Mouse (Mus musculus) megakaryocyte progenitor cell, adult 5-6 weeks (primary cell): ENCODE measurements around the gene Irf2. TPM values are rescaled to one million over a fixed set of nuclear protein-coding genes. Genes with fewer than 3 reads are reported as not detected.
"Not testable (repeated sequence)": the region's sequence is repeated elsewhere in the genome, so short reads cannot be mapped to it uniquely, and the experiment has no call there.

ENCODE experiments used
- ATAC-seq: replicated peaks from 2 replicates; pipeline ENCODE4 v1.8.0; 2016; ENCODE audit warnings: mild to moderate bottlenecking, moderate TSS enrichment, inconsistent platforms; ENCODE audit not compliant: poor library complexity
- total RNA-seq, 2 experiments: library from RNA; stranded (forward) in 1 of 2; stranded (reverse) in 1 of 2; fragments of 157-497, 149-512 nt in 1 of 2; fragments of 200-1000 nt in 1 of 2; gene quantifications; 2 replicates each; pipeline versions ENCODE4 v1.2.3 to v1.2.4; 2015 to 2017

Gene Irf2
- total RNA-seq, 2 experiments from 2014 or later: 11.9 to 56.6 TPM

DNA sequence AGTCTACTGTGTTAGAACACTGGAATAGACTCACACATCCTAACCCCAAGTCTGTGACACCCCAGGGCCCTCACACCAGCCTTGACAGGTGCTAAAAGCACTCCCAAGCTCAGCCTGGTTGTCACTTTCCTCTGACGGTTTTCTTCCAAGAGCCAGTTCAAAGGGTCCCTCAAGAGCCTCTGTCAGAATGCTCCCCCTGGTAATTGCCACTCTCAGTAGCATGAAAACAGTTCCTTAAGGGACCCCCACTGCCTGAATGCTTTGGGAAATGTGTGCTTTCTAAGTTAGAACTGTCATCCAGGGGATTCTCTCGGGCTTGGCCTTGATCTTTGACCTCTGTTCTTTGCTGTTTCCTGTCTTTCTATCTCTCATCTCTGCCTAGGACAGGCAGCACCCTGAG, 17.0 kb upstream of the Irf2 start:
- ATAC-seq: no peak

DNA sequence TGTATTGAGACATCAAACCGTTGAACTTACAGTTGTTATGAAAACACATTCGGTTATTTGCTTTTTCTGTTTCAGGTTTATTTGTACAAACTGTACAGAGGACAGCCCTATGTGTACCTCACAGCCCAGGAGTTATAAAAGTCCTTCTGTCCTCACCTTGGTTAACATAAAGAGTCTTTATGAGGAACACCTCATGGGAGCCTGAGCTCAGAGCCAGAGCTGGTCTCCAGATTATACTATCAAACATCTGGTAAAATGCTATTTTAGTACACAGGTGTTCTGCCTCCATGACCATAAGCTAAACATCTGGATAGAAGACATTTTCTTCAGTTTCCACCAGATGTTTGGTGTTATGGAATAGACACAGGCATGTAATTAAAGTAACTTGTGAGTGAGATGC, 13.1 kb upstream of the Irf2 start:
- no peak for ATAC-seq

DNA sequence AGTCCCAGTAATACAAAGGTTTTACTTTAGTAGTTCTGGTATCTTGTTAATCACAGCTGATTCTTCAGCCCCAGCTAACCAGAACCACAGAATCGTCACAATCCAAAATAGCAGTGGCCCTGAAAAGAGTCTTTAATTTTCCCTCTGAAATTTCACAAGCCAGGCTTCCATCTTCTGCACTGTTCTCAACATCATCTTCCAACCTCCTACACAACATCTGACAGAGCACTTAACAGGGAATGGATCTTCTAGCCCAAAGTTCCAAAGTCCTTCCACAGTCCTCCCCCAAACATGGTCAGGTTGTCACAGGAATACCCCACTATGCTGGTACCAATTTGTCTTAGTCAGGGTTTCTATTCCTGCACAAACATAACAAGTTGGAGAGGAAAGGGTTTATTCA, 9.9 kb upstream of the Irf2 start:
- ATAC-seq: not testable (repeated sequence)

DNA sequence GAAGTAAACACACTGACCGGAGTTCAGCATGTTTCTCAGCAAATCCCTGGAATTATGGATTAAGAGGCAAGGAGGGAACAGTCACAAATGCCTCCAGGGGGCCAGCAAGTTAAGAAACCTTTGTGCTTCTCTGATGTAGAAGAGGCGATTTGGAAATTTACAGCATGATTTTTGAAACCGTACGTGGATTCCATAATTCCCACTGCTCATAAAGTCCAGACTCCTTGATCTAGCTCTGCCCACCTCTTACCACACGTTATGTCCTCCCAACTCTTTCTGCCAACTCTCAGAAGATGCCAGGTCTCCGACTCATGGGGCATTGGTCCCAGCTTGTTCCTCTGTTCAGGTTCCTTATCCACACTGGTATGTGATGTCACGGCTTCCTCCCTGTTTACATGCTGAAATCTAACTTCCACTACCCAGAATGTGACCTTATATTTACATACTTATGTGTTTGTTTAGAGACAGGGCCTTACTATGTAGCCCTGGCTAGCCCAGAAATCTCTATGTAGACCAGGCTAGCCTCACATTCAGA, 7.1 kb upstream of the Irf2 start:
- peak; percentile 45; the same call in 1 of the 2 replicates for ATAC-seq

DNA sequence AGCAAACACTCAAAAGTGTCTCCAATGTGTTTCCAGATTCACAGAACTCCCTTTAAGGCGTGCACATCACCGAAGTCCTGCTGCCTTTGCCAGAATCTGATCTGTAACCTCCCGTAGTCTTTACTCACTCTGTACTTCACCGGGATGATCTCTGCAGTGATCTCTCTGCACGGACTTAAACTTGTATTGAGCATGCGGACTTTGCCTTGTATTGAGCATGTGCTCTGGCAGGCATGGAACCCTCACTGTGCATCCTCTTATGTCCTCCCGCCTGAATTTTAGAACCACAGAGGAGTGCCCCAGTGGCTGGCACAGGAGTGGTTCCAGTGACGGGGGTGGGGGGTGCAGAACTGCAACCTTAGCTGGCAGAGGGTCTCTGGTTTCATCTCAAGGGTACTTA, 5.9 kb upstream of the Irf2 start:
- ATAC-seq: no peak

DNA sequence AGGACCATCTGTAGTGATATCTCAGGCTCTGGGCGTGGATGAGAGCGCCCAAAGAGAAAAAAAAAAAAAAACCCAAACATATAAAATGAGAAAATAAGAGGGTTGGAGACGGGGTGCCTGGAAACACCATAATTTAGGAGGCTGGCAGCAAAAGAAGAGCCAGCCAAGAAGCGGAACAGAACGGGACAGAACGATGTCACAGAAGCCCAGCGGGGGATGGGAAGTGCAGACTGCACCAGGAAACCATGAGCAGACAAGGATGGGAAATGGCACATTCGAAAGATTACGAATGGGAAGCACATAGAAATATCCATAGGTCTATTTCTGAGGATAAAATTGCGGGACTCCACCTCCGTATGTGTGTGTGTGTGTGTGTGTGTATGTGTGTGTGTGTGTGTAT, 4.0 kb upstream of the Irf2 start:
- ATAC-seq: no peak

DNA sequence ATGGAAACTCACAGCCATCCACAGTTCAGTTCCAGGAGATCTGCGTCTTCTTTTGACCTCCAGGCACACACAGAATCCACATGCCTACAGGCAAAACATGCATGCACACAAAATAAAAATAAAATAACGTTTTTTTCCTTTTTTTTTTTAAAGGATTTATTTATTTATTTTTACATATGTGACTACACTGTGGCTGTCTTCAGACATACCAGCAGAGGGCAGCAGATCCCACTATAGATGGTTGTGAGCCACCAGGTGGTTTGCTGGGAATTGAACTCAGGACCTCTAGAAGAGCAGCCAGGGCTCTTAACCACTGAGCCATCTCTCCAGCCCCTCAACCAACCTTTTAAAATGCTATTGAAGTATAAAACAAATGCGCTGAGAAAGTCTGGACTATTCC, 3.3 kb upstream of the Irf2 start:
- no peak for ATAC-seq

DNA sequence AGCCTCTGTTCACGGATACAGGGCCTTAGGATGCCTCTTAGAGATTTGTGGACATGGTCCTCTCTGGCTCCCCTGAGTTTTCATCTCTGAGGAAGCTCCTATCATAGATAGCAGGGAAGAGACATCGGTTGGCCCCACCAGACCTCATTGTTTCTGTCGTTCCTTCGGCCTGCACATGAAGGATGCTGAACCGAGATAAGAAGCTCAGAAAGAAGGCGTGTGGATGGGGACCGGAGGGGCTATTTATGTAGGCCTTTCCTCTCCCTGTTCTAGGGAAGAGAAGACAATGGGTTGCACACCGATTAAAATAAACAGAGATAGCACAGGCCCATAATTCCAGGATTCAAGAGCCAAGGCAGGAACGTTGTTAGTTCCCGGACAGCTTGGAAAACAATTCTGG, 2.1 kb upstream of the Irf2 start:
- 0 out of 2 replicates have a peak, but pooled peaks have one; percentile 9 for ATAC-seq

DNA sequence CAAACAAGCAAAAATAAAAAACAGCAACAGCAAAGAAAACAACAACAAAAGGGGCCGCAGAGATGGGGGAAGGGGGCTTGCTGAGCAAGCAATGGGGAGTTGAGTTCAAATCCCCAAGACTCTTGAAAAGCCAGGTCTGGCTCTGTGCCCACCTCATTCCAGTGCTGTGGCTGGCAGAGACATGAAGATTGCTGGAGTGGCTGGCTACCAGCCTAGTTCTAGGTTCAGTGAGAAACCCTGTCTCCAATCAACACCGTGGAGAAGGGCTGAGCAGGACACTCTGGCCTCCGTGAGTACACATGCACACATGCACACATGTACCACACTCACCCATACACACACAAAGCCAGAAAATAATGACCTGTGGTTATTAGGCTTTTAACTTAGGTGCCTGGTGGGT, 1.6 kb upstream of the Irf2 start:
- no peak for ATAC-seq

DNA sequence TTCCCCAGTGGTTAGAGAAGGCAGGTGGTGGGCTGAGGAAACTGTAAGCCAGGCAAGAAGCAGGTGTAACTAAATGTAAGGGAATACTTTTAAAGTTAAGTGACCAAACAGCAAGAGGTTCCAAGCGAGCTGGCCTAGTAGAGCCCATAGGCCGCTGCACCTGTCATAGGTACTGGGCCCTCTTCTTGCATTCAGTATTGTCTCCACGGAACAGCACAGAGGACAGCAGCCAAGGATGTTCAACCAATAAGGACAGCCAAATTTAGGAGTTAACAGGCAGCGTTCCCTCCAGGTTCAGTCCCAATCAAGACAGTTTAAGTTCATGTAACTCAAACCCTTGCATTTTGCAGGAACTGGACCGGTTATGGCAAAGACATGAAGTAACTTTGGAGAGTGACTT, 931 bp upstream of the Irf2 start:
- no peak for ATAC-seq

DNA sequence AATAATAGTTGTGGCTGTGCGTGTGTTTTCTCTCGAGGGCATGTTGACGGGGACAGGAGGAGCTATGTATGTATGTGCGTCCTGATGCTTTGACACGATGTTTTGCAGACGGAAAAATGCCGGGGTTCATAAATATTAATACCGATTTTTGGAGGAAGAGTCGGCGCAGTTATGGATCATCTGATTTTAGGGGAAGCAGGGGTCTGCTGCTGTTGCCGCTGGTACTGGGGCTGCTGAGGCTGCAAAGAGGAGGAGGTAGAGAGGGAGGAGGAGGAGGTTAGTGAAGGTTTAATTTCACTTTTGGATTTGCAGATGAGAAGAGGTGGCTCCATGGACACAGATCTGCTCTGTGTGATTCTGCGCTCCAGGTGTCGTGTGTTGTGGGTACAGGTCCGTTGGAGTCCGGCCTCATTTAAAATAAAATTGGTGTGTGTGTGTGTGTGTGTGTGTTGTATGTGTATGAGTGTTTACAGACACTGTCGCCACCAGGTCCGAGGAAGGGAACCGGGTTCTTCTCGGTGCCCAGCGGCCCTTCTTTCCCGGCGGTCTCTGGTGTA, 502 bp downstream of the Irf2 start:
- no peak; the same call in 1 of the 2 replicates for ATAC-seq

DNA sequence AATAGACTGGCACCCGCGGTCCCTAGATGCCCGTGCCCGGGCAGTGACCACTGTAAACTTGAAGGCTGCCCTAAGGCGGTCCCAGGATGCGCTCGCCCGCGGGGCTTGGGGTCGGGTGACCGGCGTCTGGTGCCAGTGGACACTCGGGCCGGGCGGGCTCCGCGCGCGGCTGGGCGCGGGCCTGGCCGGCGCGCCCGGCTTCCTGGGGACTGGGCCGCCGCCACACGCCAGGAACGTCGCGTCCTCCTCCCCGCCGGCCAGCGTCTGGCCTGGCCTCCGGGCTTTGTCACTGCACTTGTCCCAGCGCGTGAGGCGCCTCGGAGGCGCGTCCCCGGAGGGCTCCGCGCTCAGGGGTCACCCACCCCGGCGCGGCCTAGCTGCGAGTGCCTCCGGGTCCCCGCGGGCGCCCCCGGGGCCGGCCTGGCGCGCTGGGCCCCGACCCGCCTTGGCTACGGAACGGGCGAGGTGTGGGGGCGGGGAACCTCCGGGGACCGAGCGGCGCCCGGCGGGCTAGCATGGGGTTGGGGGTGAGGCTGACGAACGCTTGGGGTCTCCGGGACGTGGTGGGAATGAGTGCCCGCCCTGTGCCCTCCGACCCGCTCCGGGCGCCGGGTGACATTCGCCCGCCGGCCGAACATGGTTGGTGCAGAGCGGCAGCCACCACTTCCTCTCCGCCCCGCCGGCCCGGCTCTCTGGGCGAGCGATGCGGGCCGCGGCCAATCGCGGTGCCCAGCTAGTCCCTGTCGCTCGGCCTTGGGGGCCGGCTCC, 1.2 kb downstream of the Irf2 start:
- peak; percentile 44 for ATAC-seq

DNA sequence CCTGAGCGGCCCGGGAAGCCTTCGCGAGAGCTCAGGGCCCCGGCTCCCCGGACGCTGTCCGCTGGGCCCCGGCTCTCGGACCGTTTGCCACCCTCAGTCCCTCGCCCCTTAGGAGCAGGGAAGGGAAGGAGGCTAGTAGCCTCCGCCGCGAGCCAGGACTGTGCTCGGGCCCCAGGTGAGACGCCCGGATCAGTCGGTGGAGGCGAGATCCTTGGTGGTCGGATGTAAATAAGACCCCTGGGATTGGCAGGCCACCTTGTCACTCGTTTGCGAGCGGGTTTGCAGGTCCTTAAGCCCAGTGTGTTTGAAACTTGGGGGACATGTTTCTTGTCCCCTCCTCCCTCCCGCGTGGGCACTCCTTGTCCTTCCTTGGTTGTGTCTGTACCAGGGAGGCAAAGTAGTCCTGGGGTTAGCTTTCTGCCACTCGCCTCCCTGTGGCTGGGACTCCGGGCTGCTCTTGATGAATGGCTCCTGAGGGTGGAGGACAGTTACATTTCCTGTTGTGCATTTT, 1.8 kb downstream of the Irf2 start:
- ATAC-seq: 0 out of 2 replicates have a peak, but pooled peaks have one; percentile 10

DNA sequence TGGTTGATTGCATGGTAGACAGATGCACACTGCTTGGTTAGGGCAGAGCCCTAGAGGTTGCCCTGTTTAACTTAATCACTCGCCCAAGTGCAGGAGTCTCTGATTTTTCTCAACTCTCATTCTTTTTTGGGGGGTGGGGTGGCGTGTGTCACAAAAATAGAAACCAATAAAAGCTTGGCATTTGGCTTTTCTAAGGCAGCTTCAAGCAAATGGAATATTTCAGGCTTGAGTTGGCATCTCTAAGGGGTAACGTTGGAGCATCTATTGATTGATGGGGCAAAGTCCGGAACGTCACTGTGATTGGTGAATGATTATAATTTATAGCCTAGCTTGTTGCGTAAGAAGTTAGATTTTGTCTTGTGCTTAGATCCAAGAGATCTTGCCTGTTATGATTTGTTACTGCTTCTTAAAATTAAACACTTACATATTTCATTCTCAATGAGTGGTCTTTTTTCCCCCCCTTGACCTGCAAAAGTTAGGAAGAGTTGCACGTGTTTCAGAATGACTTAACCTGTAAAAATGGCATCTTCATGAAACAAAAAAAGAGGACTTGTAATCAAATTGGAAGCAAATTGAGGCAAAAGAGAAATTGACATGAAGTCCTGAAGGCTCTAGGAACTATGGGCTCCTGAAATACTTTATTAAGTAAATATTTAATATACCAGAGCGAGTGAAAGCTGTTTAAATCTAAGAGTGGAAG, 2.6 kb downstream of the Irf2 start:
- no peak for ATAC-seq

DNA sequence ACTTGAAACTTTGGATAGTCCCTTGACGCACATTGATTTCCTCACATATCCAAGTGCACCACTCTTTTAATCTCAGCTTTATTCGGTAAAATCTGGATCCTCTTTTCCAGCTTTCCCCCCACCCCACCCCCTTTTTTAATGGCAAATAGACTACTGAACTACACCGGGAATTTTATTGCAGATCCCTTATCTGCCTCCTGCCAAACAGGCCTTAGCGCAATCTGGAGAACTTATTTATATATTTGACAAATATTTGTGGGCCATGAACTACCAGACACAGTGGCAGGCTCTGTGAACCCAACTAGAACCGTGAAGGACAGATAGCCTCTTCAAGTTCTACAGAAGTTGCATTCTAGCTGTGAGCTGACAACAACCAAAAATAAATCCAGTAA, 3.2 kb downstream of the Irf2 start:
- no peak for ATAC-seq

DNA sequence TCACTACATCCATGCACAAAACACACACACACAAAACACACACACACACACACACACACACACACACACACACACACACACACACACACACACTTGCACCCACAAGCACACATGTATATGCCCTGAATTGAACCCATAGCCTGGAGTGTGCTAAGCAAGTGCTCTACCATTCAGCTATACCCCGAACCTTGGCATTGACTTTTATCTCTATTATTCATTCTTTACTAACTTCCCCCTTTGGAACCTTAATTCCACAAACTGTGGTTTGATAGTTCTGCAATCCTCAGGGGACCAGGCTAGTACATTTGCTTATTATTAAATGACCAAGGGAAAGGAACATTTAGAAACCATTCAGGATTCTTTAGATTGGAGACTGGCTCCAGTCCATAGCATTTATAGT, 5.9 kb downstream of the Irf2 start:
- ATAC-seq: peak; percentile 30; the same call in 1 of the 2 replicates

DNA sequence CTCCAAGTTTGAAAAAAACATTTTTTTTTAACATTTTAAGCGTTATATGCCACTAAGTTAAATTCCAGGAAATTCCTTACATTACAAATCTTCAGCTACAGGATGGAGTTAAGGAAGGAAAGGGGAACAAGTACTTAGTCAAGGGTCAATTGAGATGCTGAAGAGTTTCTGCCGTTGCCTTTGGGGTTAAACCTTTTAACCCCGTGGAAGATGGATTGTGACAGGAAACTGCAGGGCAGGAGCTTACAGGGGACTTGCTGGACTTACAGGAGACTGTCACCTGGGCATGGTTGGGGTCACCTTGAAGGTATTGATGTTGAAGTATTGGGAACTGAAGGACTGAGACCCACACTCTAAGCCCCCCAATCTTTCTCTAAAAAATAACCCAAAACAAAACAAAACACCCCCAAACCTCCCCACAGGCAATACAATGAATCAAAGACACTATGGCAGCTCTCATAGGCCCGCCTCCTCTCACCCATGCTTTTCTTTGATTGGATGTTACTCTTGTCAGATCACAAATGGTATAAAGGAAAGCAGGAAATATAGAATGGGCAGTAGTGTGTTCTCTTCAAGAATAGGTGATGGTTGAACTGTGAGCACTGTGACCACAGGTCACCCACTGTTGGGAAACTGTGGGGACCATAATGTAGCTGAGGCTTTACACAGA, 7.9 kb downstream of the Irf2 start:
- peak; percentile 49; the same call in 1 of the 2 replicates for ATAC-seq

DNA sequence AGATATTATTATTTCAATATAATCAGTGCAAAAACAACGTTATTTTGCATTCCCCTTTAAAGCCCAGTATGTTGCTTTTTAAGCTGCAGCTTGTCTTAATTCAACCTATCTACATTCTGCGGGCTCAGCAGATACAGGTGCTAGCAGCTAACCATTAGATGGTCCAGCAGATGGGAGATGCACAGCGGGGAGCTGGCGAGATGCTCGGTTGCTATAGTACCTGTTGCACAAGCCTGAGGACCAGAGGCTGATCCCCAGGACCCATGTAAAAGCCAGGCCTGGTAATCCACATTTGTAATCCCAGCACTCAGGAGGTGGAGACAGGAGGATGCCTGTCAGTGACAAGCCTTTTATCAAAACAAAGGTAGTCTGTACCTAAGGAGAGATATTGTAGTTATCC, 10.5 kb downstream of the Irf2 start:
- ATAC-seq: no peak

DNA sequence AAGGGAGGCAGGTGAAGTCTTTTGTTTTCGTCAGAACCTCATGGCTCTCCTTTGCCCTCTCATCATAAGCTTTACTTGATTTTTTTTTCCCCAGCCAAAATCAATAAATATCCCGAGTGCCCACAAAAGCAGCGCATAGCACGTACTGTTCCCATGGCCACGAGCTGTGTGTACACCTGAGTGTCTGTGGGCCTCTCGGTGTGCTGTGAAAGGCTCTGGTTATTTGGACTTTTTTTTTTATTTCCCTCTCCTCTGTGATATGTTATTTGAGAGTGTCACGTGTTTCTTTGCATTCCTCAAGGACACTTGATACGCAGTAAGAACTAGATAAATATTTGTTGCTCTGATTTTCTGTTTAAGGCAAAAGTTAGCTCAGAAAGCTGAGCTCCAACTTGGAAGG, 11.0 kb downstream of the Irf2 start:
- ATAC-seq: no peak

DNA sequence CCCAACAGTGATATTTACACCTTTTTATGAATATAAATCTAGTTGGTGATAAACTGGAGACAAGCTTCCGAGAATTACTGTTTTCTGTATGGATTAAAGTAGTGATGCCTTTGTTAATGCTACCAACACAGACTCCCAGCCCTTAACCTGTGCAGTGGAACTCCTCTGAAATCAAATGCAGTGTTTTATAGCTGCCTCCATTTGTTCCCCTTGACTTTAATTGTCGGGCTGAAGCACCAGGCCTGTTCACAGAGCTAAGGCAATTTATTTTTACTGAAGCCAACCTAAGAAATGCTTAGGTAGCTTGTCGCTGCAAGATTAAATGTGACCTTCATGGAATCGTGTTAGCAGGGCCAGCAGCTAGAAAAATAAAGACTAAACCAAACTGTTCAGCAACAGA, 11.6 kb downstream of the Irf2 start:
- ATAC-seq: no peak

DNA sequence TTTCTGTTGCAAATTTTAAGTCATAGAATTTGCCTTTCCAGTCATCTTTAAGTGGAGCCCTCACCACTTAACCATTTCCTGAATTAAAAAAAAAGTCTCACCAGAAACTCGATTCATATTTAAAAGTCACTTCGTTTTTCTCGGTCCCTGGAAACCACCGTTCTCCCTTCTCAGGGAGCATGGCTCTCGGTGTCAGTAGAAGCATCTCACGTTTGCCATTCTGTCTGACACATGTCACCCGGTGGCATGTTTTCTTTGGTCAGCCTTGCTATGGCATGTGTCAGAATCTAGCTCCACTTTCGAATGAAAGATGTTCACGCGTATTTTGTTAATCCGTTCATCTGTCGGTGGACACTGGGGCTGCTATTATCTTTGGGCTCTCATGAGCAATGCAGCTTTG, 13.5 kb downstream of the Irf2 start:
- ATAC-seq: no peak
